Mouse (Mus musculus): ENCODE results near the gene Vmn2r24.
"Not testable (repeated sequence)": the region's sequence is repeated elsewhere in the genome, so short reads cannot be mapped to it uniquely, and the experiment has no call there.

Vmn2r24 gene

GRCm38 (mm10) chr6:123778579-123778978 lies at the start of gene Vmn2r24:
Gene Vmn2r24 (plus strand): TSS chr6:123778879.
- no peak for DNase-seq (ENCODE audit: low read depth in 2 of 2, low spot score in 2 of 2)

DNA sequence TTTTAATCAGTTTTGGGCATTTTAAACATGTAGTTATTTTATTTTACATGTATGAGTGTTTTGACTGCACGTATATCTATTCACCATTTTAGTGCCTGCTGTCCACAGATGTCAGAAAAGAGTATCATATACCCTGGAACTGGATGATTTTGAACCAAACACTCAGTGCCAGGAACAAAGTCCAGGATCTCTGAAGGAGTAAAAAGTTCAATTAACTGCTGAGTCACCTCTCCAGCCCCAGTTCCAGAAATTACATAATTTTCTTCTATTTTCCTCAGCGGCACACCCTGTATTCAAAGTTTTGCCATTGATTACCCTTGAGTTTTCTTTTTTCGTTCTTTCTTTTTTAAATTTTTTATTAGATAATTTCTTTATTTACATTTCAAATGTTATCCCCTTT lies 8.6 kb upstream of the Vmn2r24 start:
- DNase-seq (ENCODE audit: low read depth in 2 of 2, low spot score in 2 of 2): no peak

GRCm38 (mm10) chr6:123784857-123785256 lies 6.2 kb downstream of the Vmn2r24 start:
- DNase-seq (ENCODE audit: low read depth in 2 of 2, low spot score in 2 of 2): no peak

DNA sequence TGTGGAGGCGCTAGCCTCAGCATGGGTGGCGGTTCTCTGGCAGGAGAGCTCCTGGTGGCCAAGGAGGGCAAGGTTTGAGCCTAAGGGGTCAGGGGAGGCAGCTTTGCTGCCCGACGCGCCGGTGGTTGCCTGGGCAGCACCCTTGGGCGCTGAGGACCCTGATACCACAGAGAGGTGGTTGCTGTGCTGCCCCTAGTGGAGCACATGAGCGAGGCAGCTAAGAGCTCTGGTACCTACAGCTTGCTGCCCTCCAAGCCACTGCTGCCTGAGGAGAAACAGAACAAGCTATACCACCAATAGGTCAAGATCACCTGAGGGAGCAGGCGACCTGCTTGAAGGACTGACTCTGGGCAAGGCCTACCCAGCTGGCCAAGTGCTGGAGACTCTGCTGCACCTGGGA lies 15.1 kb downstream of the Vmn2r24 start:
- no peak for DNase-seq (ENCODE audit: low read depth in 2 of 2, low spot score in 2 of 2)

DNA sequence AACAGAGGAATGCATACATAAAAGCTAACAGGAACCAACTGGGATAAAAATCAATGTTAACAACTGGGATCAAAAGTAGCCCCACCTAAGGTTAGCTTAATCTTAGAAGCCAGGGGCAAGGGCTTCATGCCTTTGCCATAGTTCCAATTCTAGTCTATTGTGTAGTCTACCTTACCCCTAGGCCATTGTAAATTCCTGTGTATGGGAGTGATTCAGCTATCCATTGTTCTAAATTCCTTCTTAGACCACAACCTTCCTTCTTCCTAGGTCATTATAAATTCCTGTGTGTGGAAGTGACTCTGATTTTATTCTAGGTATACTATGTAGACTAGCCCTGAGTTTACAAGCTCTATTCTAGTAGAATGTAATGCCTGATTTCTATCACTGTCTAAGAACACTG lies 31.6 kb downstream of the Vmn2r24 start:
- not testable (repeated sequence) for DNase-seq (ENCODE audit: low read depth in 2 of 2, low spot score in 2 of 2)

- no peak for DNase-seq (ENCODE audit: low read depth in 2 of 2, low spot score in 2 of 2)
Measured at GRCm38 (mm10) chr6:123819951-123820350, 41.3 kb downstream of the Vmn2r24 start.

GRCm38 (mm10) chr6:123853363-123853762 lies 74.7 kb downstream of the Vmn2r24 start, which contains the start of gene Vmn2r25:
Gene Vmn2r25 (minus strand): TSS chr6:123853463.
- not testable (repeated sequence) for DNase-seq (ENCODE audit: low read depth in 2 of 2, low spot score in 2 of 2)

Measured in CD8-positive naive resting alpha-beta T cell, adult 2 months (primary cell).